Mouse (Mus musculus): ENCODE results near the gene Sdhaf1. TPM values are rescaled to one million over a fixed set of nuclear protein-coding genes. Genes with fewer than 3 reads are reported as not detected.

Sdhaf1 gene
- polyA plus RNA-seq, 1 experiment from 2014 or later: 27.4 TPM

DNA sequence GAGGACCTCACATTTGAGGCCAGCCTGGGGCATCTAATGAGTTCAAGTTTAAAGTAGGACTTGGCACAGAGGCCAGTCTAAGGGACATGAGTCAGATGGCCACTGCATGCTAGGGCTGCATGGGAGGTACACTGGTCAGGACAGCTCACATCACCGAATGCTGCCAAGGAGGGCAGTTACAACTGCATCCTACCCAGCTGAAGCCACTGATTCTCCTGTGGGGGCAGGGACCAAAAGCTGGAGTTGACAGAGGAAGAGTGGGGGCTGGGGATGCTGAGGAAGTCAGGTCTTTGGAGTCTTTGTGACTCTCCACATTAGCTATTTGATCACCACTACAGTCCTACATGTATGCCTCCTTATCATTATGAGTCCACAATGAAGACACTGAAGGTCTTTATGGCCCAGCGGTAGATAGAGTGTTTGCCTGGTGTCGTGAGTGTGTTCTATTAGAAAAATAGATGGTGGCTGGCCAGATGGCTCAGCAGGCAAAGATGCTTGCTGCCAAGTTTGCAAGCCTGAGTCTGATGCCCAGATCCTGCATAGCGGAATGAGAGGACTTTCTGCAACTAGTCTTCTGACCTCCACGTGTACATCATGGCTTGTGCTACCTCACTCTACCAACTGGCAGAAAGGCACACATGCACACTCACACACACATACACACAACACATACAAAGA, 15.9 kb upstream of the Sdhaf1 start:
- H3K4me2 ChIP-seq (replicated peaks): no peak overlapping the region
- H3K27ac ChIP-seq (replicated peaks): no peak overlapping the region
- H3K27me3 ChIP-seq: peaks cover 36% of the 10 kb centered on the region
- no peak overlapping the region for H3K4me3 ChIP-seq
- no peaks in the 10 kb centered on the region for H3K9me3 ChIP-seq
- ATAC-seq (ENCODE audit: low FRiP score, low read depth): no peak
- H3K9ac ChIP-seq (replicated peaks): no peak overlapping the region
- no peaks in the 10 kb centered on the region for H3K36me3 ChIP-seq
- no peaks in the 10 kb centered on the region for H3K4me1 ChIP-seq
- 76% methylated on average over 5 of the region's 5 CpGs for WGBS

- ATAC-seq (ENCODE audit: low FRiP score, low read depth): no peak; the same call in 1 of the 2 replicates
- WGBS: 2% methylated on average over 9 of the region's 9 CpGs
- Histone ChIP-seq H3K36me3 (no peaks in the 10 kb centered on the region), H3K4me2 (replicated peaks) (no peak overlapping the region), H3K9me3 (no peaks in the 10 kb centered on the region), H3K4me3 (no peak overlapping the region), H3K27ac (replicated peaks) (no peak overlapping the region), H3K9ac (replicated peaks) (no peak overlapping the region), H3K4me1 (peaks cover 11% of the 10 kb centered on the region), H3K27me3 (peaks cover 44% of the 10 kb centered on the region)
Measured at GRCm38 (mm10) chr7:30336384-30336783, 12.7 kb upstream of the Sdhaf1 start.

GRCm38 (mm10) chr7:30335688-30336087, 12.0 kb upstream of the Sdhaf1 start:
- Histone ChIP-seq H3K9ac (replicated peaks) (no peak overlapping the region), H3K27me3 (peaks cover 48% of the 10 kb centered on the region), H3K9me3 (no peaks in the 10 kb centered on the region), H3K27ac (replicated peaks) (no peak overlapping the region), H3K4me2 (replicated peaks) (no peak overlapping the region), H3K4me1 (peaks cover 13% of the 10 kb centered on the region), H3K36me3 (no peaks in the 10 kb centered on the region), H3K4me3 (no peak overlapping the region)
- no peak for ATAC-seq (ENCODE audit: low FRiP score, low read depth)
- WGBS: 77% methylated on average over 6 of the region's 6 CpGs

DNA sequence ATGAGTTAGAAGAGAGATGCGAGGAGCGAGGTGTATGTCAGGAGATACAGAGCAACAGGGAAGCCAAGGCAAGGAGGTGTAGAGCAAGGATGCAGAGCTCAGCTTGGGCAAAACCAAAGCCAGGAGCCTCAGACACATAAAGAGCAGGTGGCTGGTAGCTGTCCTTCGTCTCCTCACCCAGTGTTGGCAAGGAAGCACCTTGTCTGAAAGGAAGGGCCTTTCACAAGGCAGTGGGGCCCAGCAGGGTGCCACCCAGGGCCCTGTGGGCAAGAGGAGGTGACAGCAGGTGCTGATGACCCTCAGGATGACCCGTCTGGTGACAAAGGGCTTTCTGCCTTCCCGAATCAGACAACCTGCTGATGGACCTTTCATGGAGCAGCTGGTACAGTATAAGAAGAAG, 10.9 kb upstream of the Sdhaf1 start:
- WGBS: 60% methylated on average over 5 of the region's 5 CpGs
- 0 out of 2 replicates have a peak overlapping the region, but pooled peaks have one; percentile 6 for H3K9ac ChIP-seq (replicated peaks)

GRCm38 (mm10) chr7:30333436-30333835, 9.7 kb upstream of the Sdhaf1 start:
- ATAC-seq (ENCODE audit: low FRiP score, low read depth): no peak
- H3K36me3 ChIP-seq: no peaks in the 10 kb centered on the region
- WGBS: 75% methylated on average over 4 of the region's 4 CpGs

More for the DNA sequence above, 10.9 kb upstream of the Sdhaf1 start:
- no peak overlapping the region for H3K4me3 ChIP-seq
- no peaks in the 10 kb centered on the region for H3K9me3 ChIP-seq
- H3K36me3 ChIP-seq: no peaks in the 10 kb centered on the region
- H3K27ac ChIP-seq (replicated peaks): no peak overlapping the region
- ATAC-seq (ENCODE audit: low FRiP score, low read depth): no peak
- H3K27me3 ChIP-seq: peaks cover 48% of the 10 kb centered on the region
- no peak overlapping the region for H3K4me2 ChIP-seq (replicated peaks)
- peaks cover 13% of the 10 kb centered on the region for H3K4me1 ChIP-seq

GRCm38 (mm10) chr7:30332622-30333259, 9.0 kb upstream of the Sdhaf1 start:
- Histone ChIP-seq H3K36me3 (no peaks in the 10 kb centered on the region), H3K4me2 (replicated peaks) (no peak overlapping the region), H3K4me3 (no peak overlapping the region), H3K27ac (replicated peaks) (no peak overlapping the region), H3K9ac (replicated peaks) (no peak overlapping the region), H3K27me3 (peaks cover 43% of the 10 kb centered on the region), H3K4me1 (peaks cover 13% of the 10 kb centered on the region), H3K9me3 (no peaks in the 10 kb centered on the region)
- WGBS: 69% methylated on average over 18 of the region's 18 CpGs
- ATAC-seq (ENCODE audit: low FRiP score, low read depth): no peak

More at GRCm38 (mm10) chr7:30333436-30333835, 9.7 kb upstream of the Sdhaf1 start:
- Histone ChIP-seq H3K9ac (replicated peaks) (no peak overlapping the region), H3K27ac (replicated peaks) (no peak overlapping the region), H3K4me2 (replicated peaks) (no peak overlapping the region), H3K9me3 (no peaks in the 10 kb centered on the region), H3K4me1 (peaks cover 13% of the 10 kb centered on the region), H3K4me3 (no peak overlapping the region), H3K27me3 (peaks cover 44% of the 10 kb centered on the region)

DNA sequence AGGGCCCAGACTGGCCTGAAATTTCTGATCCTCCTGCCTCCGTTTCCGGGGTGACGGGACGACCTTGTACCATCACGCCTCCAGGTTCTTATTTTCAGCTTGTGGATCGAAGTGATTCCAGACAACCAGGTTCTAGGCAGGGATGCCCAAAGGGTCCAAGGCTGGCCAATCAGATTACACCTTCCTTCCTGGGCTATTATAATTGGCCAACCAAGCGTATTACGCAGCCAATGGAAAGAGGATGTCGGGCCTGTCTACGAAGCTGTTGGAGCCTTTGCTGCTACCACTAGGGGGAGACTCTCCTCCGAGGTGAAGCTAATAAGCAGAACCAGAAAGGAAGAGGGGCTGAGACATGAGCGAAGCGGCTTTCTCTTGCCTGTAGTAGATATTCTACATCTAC, 8.2 kb upstream of the Sdhaf1 start:
- H3K36me3 ChIP-seq: no peaks in the 10 kb centered on the region
- H3K27me3 ChIP-seq: peaks cover 51% of the 10 kb centered on the region
- WGBS: 3% methylated on average over 13 of the region's 13 CpGs
- peak overlapping the region; percentile 41 for H3K4me2 ChIP-seq (replicated peaks)
- peaks cover 15% of the 10 kb centered on the region for H3K4me1 ChIP-seq
- H3K9ac ChIP-seq (replicated peaks): no peak overlapping the region
- ATAC-seq (ENCODE audit: low FRiP score, low read depth): peak; percentile 91
- H3K27ac ChIP-seq (replicated peaks): no peak overlapping the region
- H3K4me3 ChIP-seq: 0 out of 2 replicates have a peak overlapping the region, but pooled peaks have one; percentile 12
- H3K9me3 ChIP-seq: no peaks in the 10 kb centered on the region

DNA sequence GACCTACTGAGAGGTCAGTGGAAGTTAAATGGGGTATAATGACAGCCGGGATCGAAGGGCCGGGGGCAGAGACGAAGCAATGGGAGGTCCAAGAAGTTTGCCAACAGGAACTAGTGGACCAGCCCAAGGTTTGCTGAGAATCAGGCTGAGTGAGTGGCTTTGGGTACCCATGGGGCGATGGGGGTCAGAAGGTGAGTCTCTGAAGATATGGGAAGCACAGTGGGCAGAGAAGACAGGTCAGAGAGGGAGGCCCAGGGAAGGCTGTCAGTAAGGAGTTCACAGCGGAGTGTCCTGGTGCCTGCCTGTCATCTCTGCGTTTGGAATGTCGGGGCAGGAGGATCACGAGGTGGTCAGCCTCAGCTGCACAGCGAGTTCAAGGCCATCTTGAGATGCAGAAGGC, 4.7 kb upstream of the Sdhaf1 start:
- WGBS: 57% methylated on average over 10 of the region's 10 CpGs
- Histone ChIP-seq H3K9ac (replicated peaks) (no peak overlapping the region), H3K4me3 (no peak overlapping the region), H3K27me3 (peaks cover 27% of the 10 kb centered on the region), H3K36me3 (no peaks in the 10 kb centered on the region), H3K4me2 (replicated peaks) (no peak overlapping the region), H3K9me3 (0 out of 2 replicates have a peak, but pooled peaks cover 3% of the 10 kb centered on the region), H3K4me1 (peaks cover 10% of the 10 kb centered on the region), H3K27ac (replicated peaks) (no peak overlapping the region)
- no peak for ATAC-seq (ENCODE audit: low FRiP score, low read depth)

GRCm38 (mm10) chr7:30327140-30327539, 3.4 kb upstream of the Sdhaf1 start:
- Histone ChIP-seq H3K27ac (replicated peaks) (no peak overlapping the region), H3K36me3 (no peaks in the 10 kb centered on the region), H3K4me2 (replicated peaks) (no peak overlapping the region), H3K4me1 (peaks cover 16% of the 10 kb centered on the region), H3K27me3 (peaks cover 16% of the 10 kb centered on the region; the same call in 1 of the 2 replicates), H3K9me3 (0 out of 2 replicates have a peak, but pooled peaks cover 3% of the 10 kb centered on the region), H3K4me3 (no peak overlapping the region), H3K9ac (replicated peaks) (no peak overlapping the region)
- 63% methylated on average over 15 of the region's 15 CpGs for WGBS
- ATAC-seq (ENCODE audit: low FRiP score, low read depth): no peak

DNA sequence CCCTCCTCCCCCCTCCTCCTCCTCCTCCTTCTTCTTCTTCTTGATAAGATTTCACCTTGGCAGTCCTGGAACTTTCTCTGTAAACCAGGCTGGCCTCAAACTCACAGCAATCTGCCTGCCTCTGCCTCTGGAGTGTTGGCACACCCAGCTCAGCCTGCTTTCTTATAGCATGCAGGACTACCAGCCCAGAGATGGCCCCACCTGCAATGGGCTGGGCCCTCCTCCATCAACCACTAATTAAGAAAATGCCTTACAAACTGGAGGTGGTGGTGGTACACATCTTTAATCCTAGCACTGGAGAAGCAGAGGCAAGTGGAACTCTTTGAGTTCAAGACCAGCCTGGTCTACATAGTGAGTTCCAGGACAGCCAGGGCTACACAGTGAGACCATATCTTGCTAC, 2.7 kb upstream of the Sdhaf1 start:
- H3K27me3 ChIP-seq: peaks cover 16% of the 10 kb centered on the region; the same call in 1 of the 2 replicates
- ATAC-seq (ENCODE audit: low FRiP score, low read depth): no peak

GRCm38 (mm10) chr7:30325364-30325763, 1.7 kb upstream of the Sdhaf1 start:
- Histone ChIP-seq H3K27ac (replicated peaks) (no peak overlapping the region), H3K4me3 (no peak overlapping the region), H3K36me3 (no peaks in the 10 kb centered on the region), H3K9ac (replicated peaks) (no peak overlapping the region), H3K4me1 (peaks cover 19% of the 10 kb centered on the region), H3K4me2 (replicated peaks) (no peak overlapping the region), H3K9me3 (0 out of 2 replicates have a peak, but pooled peaks cover 3% of the 10 kb centered on the region), H3K27me3 (peaks cover 12% of the 10 kb centered on the region; the same call in 1 of the 2 replicates)
- no peak for ATAC-seq (ENCODE audit: low FRiP score, low read depth)
- 59% methylated on average over 2 of the region's 2 CpGs for WGBS

More for the DNA sequence above, 2.7 kb upstream of the Sdhaf1 start:
- Histone ChIP-seq H3K4me2 (replicated peaks) (no peak overlapping the region), H3K36me3 (no peaks in the 10 kb centered on the region), H3K9ac (replicated peaks) (no peak overlapping the region), H3K27ac (replicated peaks) (no peak overlapping the region), H3K9me3 (0 out of 2 replicates have a peak, but pooled peaks cover 3% of the 10 kb centered on the region), H3K4me3 (no peak overlapping the region), H3K4me1 (peaks cover 12% of the 10 kb centered on the region)

GRCm38 (mm10) chr7:30324300-30324944, 727 bp upstream of the Sdhaf1 start:
- Histone ChIP-seq H3K36me3 (no peaks in the 10 kb centered on the region), H3K27me3 (peaks cover 12% of the 10 kb centered on the region; the same call in 1 of the 2 replicates), H3K4me2 (replicated peaks) (no peak overlapping the region), H3K27ac (replicated peaks) (no peak overlapping the region), H3K4me1 (peaks cover 19% of the 10 kb centered on the region), H3K9ac (replicated peaks) (no peak overlapping the region), H3K4me3 (no peak overlapping the region), H3K9me3 (0 out of 2 replicates have a peak, but pooled peaks cover 3% of the 10 kb centered on the region)
- WGBS: 86% methylated on average over 5 of the region's 5 CpGs
- ATAC-seq (ENCODE audit: low FRiP score, low read depth): no peak
